Mouse (Mus musculus) lung, postnatal 0 days (tissue): ENCODE results near the gene Hacl1. TPM values are rescaled to one million over a fixed set of nuclear protein-coding genes. Genes with fewer than 3 reads are reported as not detected.

ENCODE experiments used
- ATAC-seq: fragments of 200-750 bp; cut with Nextera tagmentation; 2 replicates; pipeline ENCODE4 v1.8.0; 2017; ENCODE audit warnings: moderate library complexity
- DNase-seq: peaks from one replicate; pipeline ENCODE4 v3.0.0-alpha.2; 2016; ENCODE audit warnings: low spot score
- H3K27ac ChIP-seq: fragments of 300-500 bp; sonication (generic); 2 replicates; pipeline ENCODE4 v1.5.1; 2014; ENCODE audit warnings: antibody characterized with exemption, mild to moderate bottlenecking, low read length, mixed read lengths
- H3K27me3 ChIP-seq: fragments of 300-500 bp; sonication (generic); replicated peaks from 2 replicates; pipeline ENCODE4 v1.6.1; 2014; ENCODE audit warnings: low read length, mixed read lengths; ENCODE audit not compliant: insufficient read depth
- H3K36me3 ChIP-seq: fragments of 300-500 bp; sonication (generic); 2 replicates; pipeline ENCODE4 v1.6.1; 2014; ENCODE audit warnings: low read length, mixed read lengths; ENCODE audit not compliant: insufficient read depth
- H3K4me1 ChIP-seq: fragments of 300-500 bp; sonication (generic); 2 replicates; pipeline ENCODE4 v1.6.1; 2014; ENCODE audit warnings: antibody characterized with exemption, low read depth, low read length, mixed read lengths; ENCODE audit not compliant: insufficient read depth
- H3K4me2 ChIP-seq: fragments of 300-500 bp; sonication (generic); replicated peaks from 2 replicates; pipeline ENCODE4 v1.6.1; 2014; ENCODE audit warnings: low read depth, mild to moderate bottlenecking, low read length, moderate library complexity, mixed read lengths
- H3K4me3 ChIP-seq: fragments of 300-500 bp; sonication (generic); 2 replicates; pipeline ENCODE4 v1.5.1; 2014; ENCODE audit warnings: low read depth, low read length
- H3K9ac ChIP-seq: fragments of 300-500 bp; sonication (generic); replicated peaks from 2 replicates; pipeline ENCODE4 v1.6.1; 2014; ENCODE audit warnings: low read depth, mild to moderate bottlenecking
- H3K9me3 ChIP-seq: fragments of 300-500 bp; sonication (generic); 2 replicates; pipeline ENCODE4 v1.6.1; 2016; ENCODE audit warnings: low read length, mixed read lengths
- CTCF ChIP-seq: IDR thresholded peaks from 2 replicates; pipeline ENCODE4 v1.5.1; 2016; ENCODE audit warnings: antibody characterized with exemption, mild to moderate bottlenecking
- EP300 ChIP-seq: IDR thresholded peaks from 2 replicates; pipeline ENCODE4 v1.6.1; 2016; ENCODE audit warnings: antibody characterized with exemption, mild to moderate bottlenecking, control low read depth
- WGBS: fragments of 180-500 bp; shearing (Covaris S2); extraction: QIAGEN DNeasy Blood & Tissue Kit; methylation state at CpG from one replicate; pipeline ENCODE4 v1.1.7; 2014; 5-methylcytosine and 5-hydroxymethylcytosine counted together
- polyA plus RNA-seq: library from polyadenylated mRNA; unstranded; fragments of >200 nt; fragmentation: Nextera tagmentation; extraction: Ambion mirVana; gene quantifications from 2 replicates; pipeline ENCODE4 v1.2.1, GENCODE M21; 2015

The Hacl1 gene
- polyA plus RNA-seq, 1 experiment from 2014 or later, result 13.2 TPM

GRCm38 (mm10) chr14:31564452-31565179 lies 76.5 kb downstream of the Hacl1 start:
- Histone ChIP-seq H3K9ac (no peak overlapping the region), H3K4me2 (no peak overlapping the region), H3K9me3 (no peaks in the 10 kb centered on the region), H3K4me1 (no peaks in the 10 kb centered on the region; the same call in 1 of the 2 replicates), H3K27me3 (no peaks in the 10 kb centered on the region), H3K36me3 (no peaks in the 10 kb centered on the region), H3K27ac (no peak overlapping the region), H3K4me3 (no peak overlapping the region)
- ATAC-seq, result peak; percentile 82
- peak; percentile 92 for DNase-seq
- TF ChIP-seq CTCF, result peak; percentile 29
- TF ChIP-seq EP300, result peak; percentile 89
- WGBS, result 11% methylated on average over 6 of the region's 6 CpGs

- no peaks in the 10 kb centered on the region for H3K36me3 ChIP-seq
- H3K9ac ChIP-seq, result no peak overlapping the region
- no peaks in the 10 kb centered on the region for H3K27me3 ChIP-seq
- H3K4me2 ChIP-seq, result no peak overlapping the region
- peak; percentile 35 for DNase-seq
- H3K4me1 ChIP-seq, result no peaks in the 10 kb centered on the region
- no peak overlapping the region for H3K27ac ChIP-seq
- no peak overlapping the region for H3K4me3 ChIP-seq
- TF ChIP-seq CTCF, result no peak
- TF ChIP-seq EP300, result no peak
- no peaks in the 10 kb centered on the region for H3K9me3 ChIP-seq
- peak; percentile 42; the same call in 1 of the 2 replicates for ATAC-seq
- WGBS, result 17% methylated on average over 4 of the region's 5 CpGs
Observed at GRCm38 (mm10) chr14:31560886-31561285, 80.2 kb downstream of the Hacl1 start.

DNA sequence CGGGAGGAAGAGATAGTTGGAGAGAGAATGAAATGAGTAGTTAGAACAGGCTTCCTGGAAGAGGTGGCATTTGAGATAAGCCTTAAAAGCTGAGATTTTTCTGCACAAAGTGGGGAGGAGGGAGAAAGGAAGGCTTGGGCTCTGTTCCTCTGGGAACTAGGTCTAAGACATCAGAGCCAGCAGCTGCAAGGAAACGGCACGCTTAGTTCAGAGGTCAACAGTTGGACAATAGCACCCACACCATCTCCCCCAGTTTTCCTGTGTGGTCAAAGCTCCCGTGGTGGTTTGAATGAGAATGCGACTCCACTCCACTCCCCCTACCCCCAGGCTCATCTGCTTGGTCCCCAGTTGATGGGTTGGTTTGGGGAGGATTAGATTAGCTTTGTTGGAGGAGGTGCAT lies 81.9 kb downstream of the Hacl1 start:
- DNase-seq, result peak; percentile 69
- H3K4me2 ChIP-seq, result no peak overlapping the region
- H3K27ac ChIP-seq, result no peak overlapping the region
- ATAC-seq, result peak; percentile 61
- no peak overlapping the region for H3K4me3 ChIP-seq
- TF ChIP-seq EP300, result no peak
- no peak for TF ChIP-seq CTCF
- H3K4me1 ChIP-seq, result no peaks in the 10 kb centered on the region
- no peaks in the 10 kb centered on the region for H3K27me3 ChIP-seq
- WGBS, result 48% methylated on average over 5 of the region's 5 CpGs
- no peaks in the 10 kb centered on the region for H3K9me3 ChIP-seq
- H3K9ac ChIP-seq, result no peak overlapping the region
- no peaks in the 10 kb centered on the region for H3K36me3 ChIP-seq

DNA sequence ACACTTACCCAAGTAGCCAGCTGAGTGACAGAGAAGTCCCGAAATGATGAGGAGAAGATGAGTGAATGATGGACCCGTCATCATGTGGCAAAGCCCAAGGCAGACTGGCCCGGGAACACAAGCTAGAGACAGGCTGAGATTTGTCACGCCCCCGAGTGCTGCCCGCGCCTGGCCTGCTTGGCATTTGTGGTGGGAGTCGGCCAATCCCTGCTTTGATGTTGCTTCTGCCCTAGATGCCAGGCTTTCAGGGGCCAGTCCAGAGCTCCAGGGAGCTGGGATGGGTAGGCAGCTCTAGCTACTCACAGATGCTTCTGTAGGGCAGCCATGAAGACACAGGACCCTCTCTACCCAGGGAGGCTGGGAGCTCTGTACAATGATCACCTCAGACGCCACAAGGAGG lies 83.3 kb downstream of the Hacl1 start:
- ATAC-seq (no peak), DNase-seq (no peak)
- H3K4me3 ChIP-seq, result no peak overlapping the region
- no peaks in the 10 kb centered on the region for H3K27me3 ChIP-seq
- H3K27ac ChIP-seq, result no peak overlapping the region
- no peaks in the 10 kb centered on the region for H3K9me3 ChIP-seq
- WGBS, result 68% methylated on average over 9 of the region's 9 CpGs
- H3K4me2 ChIP-seq, result no peak overlapping the region
- H3K4me1 ChIP-seq, result no peaks in the 10 kb centered on the region
- no peaks in the 10 kb centered on the region for H3K36me3 ChIP-seq
- TF ChIP-seq EP300 (no peak), CTCF (no peak)
- no peak overlapping the region for H3K9ac ChIP-seq

DNA sequence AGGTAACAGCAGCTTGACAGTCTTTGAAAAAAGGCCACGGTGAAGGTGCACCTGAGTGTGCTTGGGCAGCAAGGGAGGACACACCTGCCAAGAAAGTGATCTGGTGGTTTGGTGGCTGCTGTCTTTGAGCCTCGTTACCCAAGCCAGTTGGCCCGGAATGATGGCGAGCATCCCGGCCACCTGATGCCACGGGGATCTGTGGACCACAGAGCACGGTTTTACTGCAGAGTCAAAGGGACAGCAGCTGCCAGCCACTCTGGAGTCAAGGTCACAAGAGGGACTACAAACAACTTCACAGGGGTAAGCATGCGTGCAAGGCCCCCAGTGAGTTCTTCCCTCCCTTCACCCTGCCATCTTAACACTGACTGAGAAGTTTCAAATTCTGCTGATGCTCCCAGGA lies 83.8 kb downstream of the Hacl1 start:
- Histone ChIP-seq H3K4me3 (no peak overlapping the region), H3K4me2 (no peak overlapping the region), H3K9ac (no peak overlapping the region), H3K9me3 (no peaks in the 10 kb centered on the region), H3K27ac (no peak overlapping the region), H3K27me3 (no peaks in the 10 kb centered on the region), H3K36me3 (no peaks in the 10 kb centered on the region), H3K4me1 (no peaks in the 10 kb centered on the region)
- ATAC-seq (no peak), DNase-seq (no peak)
- WGBS, result 86% methylated on average over 8 of the region's 8 CpGs
- no peak for TF ChIP-seq CTCF
- TF ChIP-seq EP300, result no peak

DNA sequence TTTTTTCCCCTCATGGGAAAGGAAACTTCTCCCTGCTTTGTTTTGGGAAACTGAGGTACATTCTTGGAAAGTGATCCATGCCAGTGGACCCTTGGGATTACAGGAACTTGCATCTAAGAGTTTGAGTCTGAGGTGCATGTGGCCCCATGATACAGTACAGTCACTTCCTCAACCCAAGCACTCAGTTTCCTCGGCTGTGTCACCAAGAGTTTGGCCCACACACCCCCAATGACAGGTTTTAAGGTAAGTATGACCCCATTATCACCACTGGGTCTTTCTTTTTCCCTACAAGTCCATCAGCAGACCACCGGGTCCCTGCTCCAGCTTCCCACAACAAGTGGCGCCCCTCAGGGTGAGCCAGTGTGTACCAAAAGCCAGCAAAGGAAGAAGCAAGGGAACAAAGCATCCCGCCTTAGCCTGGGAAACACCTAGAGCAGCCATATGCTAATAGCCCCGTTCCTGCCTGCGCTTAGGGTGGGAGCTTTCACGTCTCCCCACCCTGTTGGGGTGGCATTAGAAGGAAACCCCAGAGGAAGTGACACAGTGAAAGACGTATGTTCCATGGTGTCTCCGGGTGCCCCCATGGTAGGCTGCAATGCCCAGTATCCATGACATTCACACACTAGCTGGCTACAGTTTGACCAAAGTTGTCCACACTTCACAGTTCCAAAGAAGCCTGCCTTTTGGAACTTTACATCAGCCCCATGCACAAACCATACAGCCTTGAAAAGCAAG lies 84.4 kb downstream of the Hacl1 start:
- ATAC-seq (no peak), DNase-seq (no peak)
- Histone ChIP-seq H3K9me3 (no peaks in the 10 kb centered on the region), H3K4me3 (no peak overlapping the region), H3K9ac (no peak overlapping the region), H3K27me3 (no peaks in the 10 kb centered on the region), H3K4me2 (no peak overlapping the region), H3K27ac (no peak overlapping the region), H3K36me3 (no peaks in the 10 kb centered on the region), H3K4me1 (no peaks in the 10 kb centered on the region)
- TF ChIP-seq EP300 (no peak), CTCF (no peak)
- 80% methylated on average over 9 of the region's 9 CpGs for WGBS
